Mouse (Mus musculus): ENCODE measurements at regions not wholly inside any gene's neighbourhood (a gene's known extent, or its start where the extent isn't known, plus 50 kb on each side); places are given as distances from the start of the nearest gene placed in this dataset.

GRCm38 (mm10) chr13:52726043-52726442 is 143.1 kb downstream of the Syk start:
- no peak overlapping the region for H3K27ac ChIP-seq (ENCODE audit: low read depth, low read length)
- no peaks in the 10 kb centered on the region for H3K27me3 ChIP-seq (ENCODE audit: insufficient read depth, low read length)
- no peak overlapping the region for H3K4me3 ChIP-seq (ENCODE audit: low read depth, low read length)
- no peak overlapping the region for H3K9ac ChIP-seq
- H3K9me3 ChIP-seq (ENCODE audit: low read length), result no peaks in the 10 kb centered on the region
- no peaks in the 10 kb centered on the region for H3K4me1 ChIP-seq (ENCODE audit: insufficient read depth)
- TF ChIP-seq CTCF (IDR thresholded peaks at IDR 0.05; ENCODE audit: low read depth), result no peak
- WGBS, result 59% methylated on average over 10 of the region's 10 CpGs
- H3K4me2 ChIP-seq (ENCODE audit: low read depth), result no peak overlapping the region
- H3K36me3 ChIP-seq (ENCODE audit: insufficient read depth), result no peaks in the 10 kb centered on the region
- ATAC-seq (no peak), DNase-seq (no peak)

DNA sequence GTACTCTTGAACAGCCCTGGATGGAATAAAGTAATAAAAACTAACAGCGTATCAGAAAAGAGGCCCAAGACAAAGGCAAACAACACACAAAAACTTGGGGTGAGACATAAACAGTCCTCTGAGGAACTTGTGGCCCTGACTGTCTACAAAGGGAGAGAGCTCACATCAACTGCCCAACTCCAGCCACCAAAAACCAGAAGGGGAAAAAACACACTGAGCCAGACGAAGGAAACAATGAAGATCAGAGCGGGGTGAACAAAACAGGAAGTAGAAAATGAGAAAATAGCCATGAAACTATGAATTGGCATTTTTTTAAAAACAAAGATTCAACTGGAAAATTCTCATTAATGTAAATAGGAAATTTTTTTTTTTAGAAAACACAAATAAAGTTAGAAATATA is 143.6 kb downstream of the Syk start:
- Histone ChIP-seq H3K27ac (ENCODE audit: low read depth, low read length) (no peak overlapping the region), H3K36me3 (ENCODE audit: insufficient read depth) (no peaks in the 10 kb centered on the region), H3K9me3 (ENCODE audit: low read length) (no peaks in the 10 kb centered on the region), H3K9ac (no peak overlapping the region), H3K27me3 (ENCODE audit: insufficient read depth, low read length) (no peaks in the 10 kb centered on the region), H3K4me1 (ENCODE audit: insufficient read depth) (no peaks in the 10 kb centered on the region), H3K4me3 (ENCODE audit: low read depth, low read length) (no peak overlapping the region), H3K4me2 (ENCODE audit: low read depth) (no peak overlapping the region)
- DNase-seq, result no peak
- WGBS, result 69% methylated on average over 3 of the region's 3 CpGs
- TF ChIP-seq CTCF (IDR thresholded peaks at IDR 0.05; ENCODE audit: low read depth), result no peak
- no peak for ATAC-seq

DNA sequence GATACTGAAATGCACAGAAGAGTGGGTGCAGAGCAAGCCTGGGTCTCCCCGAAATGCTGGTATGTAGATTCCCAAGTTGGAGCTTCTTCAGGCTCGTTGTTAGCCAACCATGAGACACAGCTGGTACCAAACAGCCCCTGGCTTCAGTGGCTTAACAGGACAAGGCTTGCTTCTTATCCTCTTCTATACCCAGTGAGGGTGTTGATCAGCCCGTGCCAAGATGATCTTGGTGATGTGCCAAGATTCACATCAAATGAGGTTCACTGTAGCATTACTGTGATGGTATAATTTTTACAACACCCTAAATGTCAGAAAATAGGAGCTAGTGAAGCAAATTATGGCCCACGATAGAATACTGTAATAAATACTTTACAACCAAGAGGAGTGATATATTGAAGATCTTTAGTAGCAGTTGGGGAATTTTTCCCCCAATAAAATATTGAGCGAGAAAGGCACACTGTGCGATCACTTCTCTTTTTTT is 152.5 kb downstream of the Syk start:
- ATAC-seq, result peak; percentile 82
- Histone ChIP-seq H3K4me3 (ENCODE audit: low read depth, low read length) (no peak overlapping the region), H3K9ac (no peak overlapping the region), H3K27ac (ENCODE audit: low read depth, low read length) (no peak overlapping the region), H3K36me3 (ENCODE audit: insufficient read depth) (no peaks in the 10 kb centered on the region), H3K4me1 (ENCODE audit: insufficient read depth) (no peaks in the 10 kb centered on the region), H3K27me3 (ENCODE audit: insufficient read depth, low read length) (no peaks in the 10 kb centered on the region), H3K4me2 (ENCODE audit: low read depth) (no peak overlapping the region), H3K9me3 (ENCODE audit: low read length) (no peaks in the 10 kb centered on the region)
- peak; percentile 60 for DNase-seq
- no peak for TF ChIP-seq CTCF (IDR thresholded peaks at IDR 0.05; ENCODE audit: low read depth)
- 44% methylated on average over 6 of the region's 6 CpGs for WGBS

- Histone ChIP-seq H3K9me3 (ENCODE audit: low read length) (no peaks in the 10 kb centered on the region), H3K4me1 (ENCODE audit: insufficient read depth) (no peaks in the 10 kb centered on the region), H3K27ac (ENCODE audit: low read depth, low read length) (peak overlapping the region; percentile 10; the same call in 1 of the 2 replicates), H3K27me3 (ENCODE audit: insufficient read depth, low read length) (no peaks in the 10 kb centered on the region), H3K36me3 (ENCODE audit: insufficient read depth) (no peaks in the 10 kb centered on the region), H3K9ac (no peak overlapping the region), H3K4me3 (ENCODE audit: low read depth, low read length) (no peak overlapping the region), H3K4me2 (ENCODE audit: low read depth) (no peak overlapping the region)
- TF ChIP-seq CTCF (IDR thresholded peaks at IDR 0.05; ENCODE audit: low read depth), result no peak
- 42% methylated on average over 19 of the region's 19 CpGs for WGBS
- peak; percentile 40 for ATAC-seq
- DNase-seq, result peak; percentile 27
These were observed 153.1 kb downstream of the Syk start for GRCm38 (mm10) chr13:52735934-52736523.

GRCm38 (mm10) chr13:52738095-52738660 is 155.2 kb downstream of the Syk start:
- H3K4me2 ChIP-seq (ENCODE audit: low read depth), result no peak overlapping the region
- H3K27me3 ChIP-seq (ENCODE audit: insufficient read depth, low read length), result no peaks in the 10 kb centered on the region
- no peaks in the 10 kb centered on the region for H3K4me1 ChIP-seq (ENCODE audit: insufficient read depth)
- no peak for TF ChIP-seq CTCF (IDR thresholded peaks at IDR 0.05; ENCODE audit: low read depth)
- no peak for DNase-seq
- no peaks in the 10 kb centered on the region for H3K36me3 ChIP-seq (ENCODE audit: insufficient read depth)
- H3K4me3 ChIP-seq (ENCODE audit: low read depth, low read length), result no peak overlapping the region
- H3K27ac ChIP-seq (ENCODE audit: low read depth, low read length), result no peak overlapping the region
- H3K9ac ChIP-seq, result no peak overlapping the region; the same call in 1 of the 2 replicates
- WGBS, result 50% methylated on average over 9 of the region's 9 CpGs
- no peaks in the 10 kb centered on the region for H3K9me3 ChIP-seq (ENCODE audit: low read length)
- no peak for ATAC-seq

GRCm38 (mm10) chr13:52741371-52741770 is 158.4 kb downstream of the Syk start:
- no peak overlapping the region for H3K9ac ChIP-seq
- H3K4me3 ChIP-seq (ENCODE audit: low read depth, low read length), result no peak overlapping the region
- TF ChIP-seq CTCF (IDR thresholded peaks at IDR 0.05; ENCODE audit: low read depth), result no peak
- no peaks in the 10 kb centered on the region for H3K4me1 ChIP-seq (ENCODE audit: insufficient read depth)
- H3K4me2 ChIP-seq (ENCODE audit: low read depth), result no peak overlapping the region
- ATAC-seq (no peak), DNase-seq (no peak)
- 62% methylated on average over 4 of the region's 4 CpGs for WGBS
- H3K9me3 ChIP-seq (ENCODE audit: low read length), result no peaks in the 10 kb centered on the region
- H3K27me3 ChIP-seq (ENCODE audit: insufficient read depth, low read length), result no peaks in the 10 kb centered on the region
- no peak overlapping the region for H3K27ac ChIP-seq (ENCODE audit: low read depth, low read length)
- no peaks in the 10 kb centered on the region for H3K36me3 ChIP-seq (ENCODE audit: insufficient read depth)

DNA sequence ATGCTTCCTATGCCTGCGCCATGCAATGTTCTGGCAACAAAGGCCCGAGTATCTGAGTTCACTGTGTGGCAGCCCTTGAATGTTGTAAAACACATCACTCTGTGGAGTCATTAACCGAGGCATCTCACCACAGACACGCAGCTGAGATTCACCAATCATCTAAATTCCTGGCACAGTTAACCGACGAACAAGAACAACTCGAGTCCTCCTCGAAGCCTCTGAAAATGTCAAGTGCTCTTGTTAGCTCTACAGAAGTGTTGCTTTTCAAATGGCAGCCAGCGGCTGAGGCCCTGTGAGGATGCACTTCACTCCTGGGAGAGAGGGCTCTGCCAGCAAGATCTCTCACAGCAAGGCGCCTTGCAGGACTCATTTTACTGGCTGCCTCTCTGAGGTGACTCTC is 173.0 kb downstream of the Syk start:
- Histone ChIP-seq H3K9me3 (ENCODE audit: low read length) (no peaks in the 10 kb centered on the region), H3K27ac (ENCODE audit: low read depth, low read length) (no peak overlapping the region), H3K27me3 (ENCODE audit: insufficient read depth, low read length) (no peaks in the 10 kb centered on the region), H3K9ac (no peak overlapping the region), H3K4me2 (ENCODE audit: low read depth) (no peak overlapping the region), H3K36me3 (ENCODE audit: insufficient read depth) (no peaks in the 10 kb centered on the region), H3K4me1 (ENCODE audit: insufficient read depth) (0 out of 2 replicates have a peak, but pooled peaks cover 5% of the 10 kb centered on the region), H3K4me3 (ENCODE audit: low read depth, low read length) (no peak overlapping the region)
- TF ChIP-seq CTCF (IDR thresholded peaks at IDR 0.05; ENCODE audit: low read depth), result no peak
- ATAC-seq (peak; percentile 85), DNase-seq (peak; percentile 49)
- 36% methylated on average over 10 of the region's 10 CpGs for WGBS

Measured in forebrain, postnatal 0 days (tissue).